Mouse (Mus musculus) liver, embryonic 15.5 days (tissue): ENCODE results near the gene Stau1. TPM values are rescaled to one million over a fixed set of nuclear protein-coding genes. Genes with fewer than 3 reads are reported as not detected.
"Not testable (repeated sequence)": the region's sequence is repeated elsewhere in the genome, so short reads cannot be mapped to it uniquely, and the experiment has no call there.

Source experiments
- ATAC-seq: fragments of 200-750 bp; cut with Nextera tagmentation; 2 replicates; pipeline ENCODE4 v1.8.0; 2017; ENCODE audit warnings: moderate number of reproducible peaks, mild to moderate bottlenecking, moderate library complexity; ENCODE audit not compliant: insufficient read depth
- H3K27ac ChIP-seq: fragments of 300-500 bp; sonication (generic); replicated peaks from 2 replicates; pipeline ENCODE4 v1.5.1; 2015; ENCODE audit warnings: mild to moderate bottlenecking, inconsistent platforms
- H3K27me3 ChIP-seq: fragments of 300-500 bp; sonication (generic); 2 replicates; pipeline ENCODE4 v1.6.1; 2015; ENCODE audit warnings: mild to moderate bottlenecking, inconsistent platforms
- H3K36me3 ChIP-seq: fragments of 300-500 bp; sonication (generic); replicated peaks from 2 replicates; pipeline ENCODE4 v1.6.1; 2015; ENCODE audit warnings: moderate library complexity, mild to moderate bottlenecking, inconsistent platforms
- H3K4me1 ChIP-seq: fragments of 300-500 bp; sonication (generic); replicated peaks from 2 replicates; pipeline ENCODE4 v1.6.1; 2015; ENCODE audit warnings: inconsistent platforms
- H3K4me2 ChIP-seq: fragments of 300-500 bp; sonication (generic); 2 replicates; pipeline ENCODE4 v1.6.1; 2015; ENCODE audit warnings: moderate library complexity, mild to moderate bottlenecking, inconsistent platforms
- H3K4me3 ChIP-seq: fragments of 300-500 bp; sonication (generic); replicated peaks from 2 replicates; pipeline ENCODE4 v1.5.1; 2015; ENCODE audit warnings: mild to moderate bottlenecking, inconsistent platforms
- H3K9ac ChIP-seq: fragments of 300-500 bp; sonication (generic); 2 replicates; pipeline ENCODE4 v1.6.1; 2015; ENCODE audit warnings: moderate library complexity, mild to moderate bottlenecking, inconsistent platforms
- H3K9me3 ChIP-seq: fragments of 300-500 bp; sonication (generic); replicated peaks from 2 replicates; pipeline ENCODE4 v1.6.1; 2016; ENCODE audit warnings: inconsistent platforms
- WGBS: fragments of 180-500 bp; shearing (Covaris S2); methylation state at CpG from one replicate; pipeline ENCODE4 v1.1.7; 2015; ENCODE audit warnings: mixed read lengths; ENCODE audit not compliant: insufficient replicate concordance; 5-methylcytosine and 5-hydroxymethylcytosine counted together
- polyA plus RNA-seq: library from polyadenylated mRNA; unstranded; fragments of >200 nt; fragmentation: Nextera tagmentation; extraction: Ambion mirVana; gene quantifications from 2 replicates; pipeline ENCODE4 v1.2.1, GENCODE M21; 2015

Stau1 gene
- polyA plus RNA-seq, 1 experiment from 2014 or later = 24.2 TPM

DNA sequence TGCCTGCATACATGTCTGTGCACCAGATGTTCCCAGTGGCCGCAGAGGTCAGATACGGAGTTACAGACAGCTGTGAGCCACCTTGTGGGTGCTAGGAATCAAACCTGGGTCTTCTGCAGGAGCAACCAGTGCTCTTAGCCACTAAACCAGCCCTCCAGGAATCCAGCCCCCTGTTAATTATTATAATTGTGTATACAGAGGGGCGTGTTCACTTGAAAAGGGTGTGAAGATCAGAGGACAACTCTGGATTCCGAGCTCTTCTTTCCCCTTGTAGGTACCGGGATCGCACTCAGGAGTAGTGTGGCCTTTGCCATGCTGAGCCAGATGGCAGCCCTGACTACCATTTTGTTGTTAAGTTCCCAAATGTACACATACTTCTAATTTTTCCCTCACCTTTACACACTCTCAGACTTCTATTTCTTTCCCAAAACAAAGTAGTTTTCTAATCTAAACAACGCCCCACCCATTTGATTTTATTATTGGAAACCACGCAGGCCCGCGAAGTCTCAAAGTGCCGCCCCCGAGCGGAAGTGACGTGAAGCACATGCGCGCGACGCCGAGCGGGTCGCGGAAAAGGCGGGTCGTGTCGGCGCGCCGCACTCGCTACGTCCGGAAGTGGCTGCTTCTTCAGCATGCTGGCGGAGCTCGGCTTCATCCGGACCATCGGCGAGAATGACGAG, 18.7 kb upstream of the Stau1 start, which contains the start of gene Ddx27:
TSS of gene Ddx27 (plus strand) at position 492 of the 680 bp plus-strand sequence.
- WGBS = 2% methylated on average over 37 of the region's 37 CpGs
- peaks cover 28% of the 10 kb centered on the region for H3K4me1 ChIP-seq
- peak within 1 kb of the TSS; percentile 89 for H3K27ac ChIP-seq
- peak within 1 kb of the TSS; percentile 88 for H3K4me2 ChIP-seq
- peaks cover 29% of the 10 kb centered on the region for H3K36me3 ChIP-seq
- peak within 1 kb of the TSS; percentile 77 for H3K9ac ChIP-seq
- H3K27me3 ChIP-seq = no peaks in the 10 kb centered on the region
- H3K9me3 ChIP-seq = no peaks in the 10 kb centered on the region
- ATAC-seq = peak; percentile 86
- H3K4me3 ChIP-seq = peak within 1 kb of the TSS; percentile 79

DNA sequence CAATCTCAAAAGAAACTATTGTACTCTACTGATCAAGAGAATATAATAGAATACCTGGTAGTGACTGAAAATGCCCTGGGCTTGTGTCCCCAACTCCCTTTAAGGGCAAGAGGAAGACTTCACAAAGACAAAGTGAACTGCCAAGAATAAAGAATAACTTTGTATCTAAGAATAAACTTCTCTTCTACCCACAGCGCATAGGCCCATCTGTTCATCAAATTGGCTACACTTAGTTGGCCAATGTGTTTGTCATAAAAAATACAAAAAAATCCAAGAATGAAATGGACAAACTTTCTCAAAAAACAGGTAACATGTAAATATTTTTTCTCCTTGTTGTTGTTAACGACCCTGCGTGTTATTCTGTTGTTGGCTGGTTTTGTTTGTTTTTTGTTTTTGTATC, 14.4 kb upstream of the Stau1 start:
- Histone ChIP-seq H3K9ac (no peak overlapping the region), H3K4me2 (no peak overlapping the region), H3K9me3 (no peaks in the 10 kb centered on the region), H3K36me3 (no peaks in the 10 kb centered on the region), H3K27ac (no peak overlapping the region), H3K4me1 (peaks cover 34% of the 10 kb centered on the region), H3K27me3 (peaks cover 15% of the 10 kb centered on the region; the same call in 1 of the 2 replicates), H3K4me3 (no peak overlapping the region)
- 85% methylated on average over 3 of the region's 3 CpGs for WGBS
- ATAC-seq = no peak

GRCm38 (mm10) chr2:167009483-167009882, 13.4 kb upstream of the Stau1 start:
- H3K36me3 ChIP-seq = no peaks in the 10 kb centered on the region
- 43% methylated on average over 4 of the region's 4 CpGs for WGBS
- H3K27ac ChIP-seq = no peak overlapping the region
- no peak overlapping the region for H3K9ac ChIP-seq
- peaks cover 15% of the 10 kb centered on the region; the same call in 1 of the 2 replicates for H3K27me3 ChIP-seq
- no peak overlapping the region for H3K4me2 ChIP-seq
- H3K9me3 ChIP-seq = no peaks in the 10 kb centered on the region
- ATAC-seq = no peak
- no peak overlapping the region for H3K4me3 ChIP-seq
- peaks cover 34% of the 10 kb centered on the region for H3K4me1 ChIP-seq

DNA sequence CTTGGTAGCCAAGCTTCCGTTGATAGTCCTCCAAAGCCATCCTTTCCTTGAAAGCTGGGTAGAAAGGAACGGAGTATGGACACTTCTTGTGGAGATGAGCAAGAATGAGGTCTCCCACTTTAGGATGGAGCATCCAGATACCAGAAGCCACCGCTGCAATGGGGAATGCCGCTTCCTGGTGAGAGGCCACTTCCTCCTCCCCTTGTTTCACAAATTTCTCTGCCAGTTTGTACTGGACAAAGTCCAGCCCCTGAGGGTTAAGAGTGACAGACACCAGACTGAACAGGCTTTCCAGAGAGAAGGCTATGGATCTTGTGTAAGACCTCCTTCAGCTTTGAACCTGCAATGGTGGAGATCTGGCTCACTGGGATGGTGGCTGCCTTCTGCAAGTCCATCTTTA, 11.5 kb upstream of the Stau1 start:
- not testable (repeated sequence) for H3K9me3 ChIP-seq, H3K27ac ChIP-seq, ATAC-seq, H3K4me3 ChIP-seq, H3K4me2 ChIP-seq, H3K9ac ChIP-seq, H3K36me3 ChIP-seq
- H3K4me1 ChIP-seq = peaks cover 38% of the 10 kb centered on the region
- 52% methylated on average over 4 of the region's 4 CpGs for WGBS
- H3K27me3 ChIP-seq = peaks cover 15% of the 10 kb centered on the region; the same call in 1 of the 2 replicates

DNA sequence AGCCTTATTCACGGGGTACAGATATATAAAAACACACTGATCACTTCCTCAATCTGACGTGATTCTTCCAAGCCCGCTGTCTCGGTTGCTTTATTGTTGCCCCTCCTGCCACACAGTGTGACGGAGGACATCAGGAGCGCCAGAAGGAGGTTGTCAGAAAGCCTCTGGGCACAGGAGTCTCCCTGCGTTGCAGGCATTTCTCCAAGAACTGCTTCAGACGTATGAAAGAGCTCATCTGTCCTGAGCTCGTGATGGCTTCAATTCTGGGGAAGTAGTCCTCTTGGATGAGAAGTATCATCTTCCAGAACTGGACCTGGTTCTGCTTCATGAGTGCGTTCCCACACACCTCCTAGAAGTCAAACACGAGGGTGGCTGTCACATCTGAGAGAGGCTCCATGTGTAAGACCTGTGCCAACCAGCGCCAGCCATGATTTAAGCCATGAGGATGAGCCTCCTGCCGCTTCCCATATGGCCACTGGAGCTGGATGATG, 10.9 kb upstream of the Stau1 start:
- WGBS = 56% methylated on average over 13 of the region's 13 CpGs
- Histone ChIP-seq H3K4me3 (no peak overlapping the region), H3K36me3 (no peaks in the 10 kb centered on the region), H3K27me3 (peaks cover 15% of the 10 kb centered on the region; the same call in 1 of the 2 replicates), H3K9me3 (no peaks in the 10 kb centered on the region), H3K4me2 (no peak overlapping the region; the same call in 1 of the 2 replicates), H3K9ac (no peak overlapping the region), H3K27ac (no peak overlapping the region), H3K4me1 (peaks cover 38% of the 10 kb centered on the region)
- ATAC-seq = no peak

DNA sequence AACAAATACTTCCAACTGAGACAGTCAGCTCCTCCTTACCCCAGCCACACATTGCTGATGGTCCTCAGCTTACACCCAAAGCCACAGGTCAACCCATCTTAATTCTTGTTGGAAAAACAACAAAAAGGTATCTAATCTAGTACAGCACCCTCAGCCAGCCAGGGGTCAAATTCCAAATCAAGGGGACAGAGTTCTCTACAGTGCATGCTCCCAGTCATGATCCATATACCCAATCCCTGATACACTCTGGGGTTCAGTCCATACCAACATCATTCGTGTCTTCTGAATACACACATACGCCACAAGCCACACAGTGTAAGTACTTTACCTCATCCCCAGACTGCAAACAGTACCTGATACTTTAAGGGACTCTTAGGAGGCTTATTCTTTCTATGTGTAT, 10.3 kb upstream of the Stau1 start:
- Histone ChIP-seq H3K4me2 (no peak overlapping the region), H3K9ac (no peak overlapping the region), H3K27me3 (peaks cover 17% of the 10 kb centered on the region; the same call in 1 of the 2 replicates), H3K36me3 (no peaks in the 10 kb centered on the region), H3K27ac (no peak overlapping the region), H3K9me3 (no peaks in the 10 kb centered on the region), H3K4me1 (peaks cover 38% of the 10 kb centered on the region), H3K4me3 (no peak overlapping the region)
- 78% methylated on average over 2 of the region's 2 CpGs for WGBS
- ATAC-seq = no peak

- no peak for ATAC-seq
These were observed 8.2 kb upstream of the Stau1 start for GRCm38 (mm10) chr2:167004099-167004854.

GRCm38 (mm10) chr2:167001486-167001885, 5.4 kb upstream of the Stau1 start:
- no peaks in the 10 kb centered on the region for H3K9me3 ChIP-seq
- no peaks in the 10 kb centered on the region for H3K36me3 ChIP-seq
- 67% methylated on average over 9 of the region's 9 CpGs for WGBS
- H3K9ac ChIP-seq = no peak overlapping the region
- no peak for ATAC-seq
- no peak overlapping the region for H3K27ac ChIP-seq
- peaks cover 18% of the 10 kb centered on the region for H3K4me1 ChIP-seq
- peaks cover 11% of the 10 kb centered on the region; the same call in 1 of the 2 replicates for H3K27me3 ChIP-seq
- H3K4me2 ChIP-seq = no peak overlapping the region
- H3K4me3 ChIP-seq = no peak overlapping the region

More at GRCm38 (mm10) chr2:167004099-167004854, 8.2 kb upstream of the Stau1 start:
- no peaks in the 10 kb centered on the region for H3K9me3 ChIP-seq
- H3K27ac ChIP-seq = no peak overlapping the region
- peaks cover 31% of the 10 kb centered on the region for H3K4me1 ChIP-seq
- no peak overlapping the region for H3K4me3 ChIP-seq
- H3K36me3 ChIP-seq = no peaks in the 10 kb centered on the region
- peaks cover 22% of the 10 kb centered on the region; the same call in 1 of the 2 replicates for H3K27me3 ChIP-seq
- no peak overlapping the region for H3K9ac ChIP-seq
- 43% methylated on average over 8 of the region's 8 CpGs for WGBS
- H3K4me2 ChIP-seq = no peak overlapping the region

GRCm38 (mm10) chr2:166996533-166996894, 415 bp upstream of the Stau1 start:
- Histone ChIP-seq H3K36me3 (no peaks in the 10 kb centered on the region), H3K27me3 (peaks cover 6% of the 10 kb centered on the region; the same call in 1 of the 2 replicates), H3K9me3 (no peaks in the 10 kb centered on the region), H3K4me3 (peak overlapping the region; percentile 89), H3K4me1 (peaks cover 44% of the 10 kb centered on the region), H3K4me2 (peak overlapping the region; percentile 88), H3K27ac (peak overlapping the region; percentile 94), H3K9ac (peak overlapping the region; percentile 97)
- ATAC-seq = peak; percentile 23
- 33% methylated on average over 8 of the region's 8 CpGs for WGBS

DNA sequence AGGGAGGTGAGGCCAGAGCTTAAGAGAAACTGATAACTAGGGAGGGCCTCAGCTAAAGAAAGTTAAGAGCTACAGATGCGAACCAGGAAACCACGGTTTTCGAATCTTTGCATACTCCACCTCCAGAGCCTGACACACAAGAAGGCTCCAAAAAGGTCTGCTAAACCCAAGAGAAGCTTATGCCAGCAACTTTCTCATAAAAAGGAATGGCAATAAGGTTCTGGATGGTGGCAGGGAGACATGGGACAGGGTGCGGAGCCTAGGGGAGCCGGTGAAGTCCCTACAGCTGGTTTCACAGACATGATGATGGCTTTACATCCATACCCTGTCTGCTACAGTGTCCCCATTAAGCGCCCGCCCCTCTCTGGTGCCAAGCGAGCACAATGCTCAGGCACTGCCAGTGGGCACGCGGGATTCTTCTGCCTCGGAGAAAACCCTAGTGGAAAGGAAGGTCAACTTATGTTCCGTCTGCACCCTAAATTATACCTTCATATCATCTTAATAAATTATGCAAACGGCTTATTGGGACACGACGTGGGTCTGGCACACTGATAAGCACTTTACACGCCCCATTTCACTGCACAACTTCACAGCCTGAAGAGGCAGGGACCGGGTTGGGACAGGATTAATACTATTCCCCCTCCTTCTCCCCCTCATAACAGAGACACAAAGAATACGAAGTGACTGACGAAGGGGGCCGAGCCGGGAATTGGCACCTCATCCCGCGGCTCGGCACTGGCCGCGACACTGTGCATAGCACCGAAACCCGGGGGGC, 891 bp downstream of the Stau1 start:
- H3K4me1 ChIP-seq = peaks cover 56% of the 10 kb centered on the region
- WGBS = under 1% methylated on average over 28 of the region's 28 CpGs
- H3K9ac ChIP-seq = peak overlapping the region; percentile 97
- no peaks in the 10 kb centered on the region for H3K36me3 ChIP-seq
- peak; percentile 23 for ATAC-seq
- H3K27me3 ChIP-seq = no peaks in the 10 kb centered on the region
- H3K27ac ChIP-seq = peak overlapping the region; percentile 94
- peak overlapping the region; percentile 88 for H3K4me2 ChIP-seq
- peak overlapping the region; percentile 89 for H3K4me3 ChIP-seq
- H3K9me3 ChIP-seq = no peaks in the 10 kb centered on the region
